Mouse (Mus musculus) spleen, adult 2 months (tissue): Measurements from ENCODE around the gene Tnrc18. TPM values are rescaled to one million over a fixed set of nuclear protein-coding genes. Genes with fewer than 3 reads are reported as not detected.
A peak's percentile ranks its signal among the peaks of the same experiment; 100 is the strongest.

Experiments
- DNase-seq, 2 experiments: peaks; one replicate each; pipeline versions ENCODE4 v3.0.0 to v3.0.0-alpha.2; 2012 to 2021; ENCODE audit warnings: low spot score in 2 of 2, low read depth in 1 of 2
- H3K27ac ChIP-seq: fragments of 200-500 bp; 2 replicates; pipeline ENCODE4 v1.5.1; 2012; ENCODE audit warnings: low read length, inconsistent platforms; ENCODE audit not compliant: insufficient read depth
- H3K27me3 ChIP-seq: fragments of 200-500 bp; 2 replicates; pipeline ENCODE4 v1.6.1; 2012; ENCODE audit warnings: mild to moderate bottlenecking, moderate library complexity, low read length, inconsistent platforms; ENCODE audit not compliant: control insufficient read depth, insufficient read depth
- H3K36me3 ChIP-seq: fragments of 200-500 bp; 2 replicates; pipeline ENCODE4 v1.6.1; 2012; ENCODE audit warnings: mild to moderate bottlenecking, low read length, inconsistent platforms; ENCODE audit not compliant: control insufficient read depth, insufficient read depth
- H3K4me1 ChIP-seq: fragments of 200-500 bp; 2 replicates; pipeline ENCODE4 v1.6.1; 2011; ENCODE audit warnings: inconsistent platforms; ENCODE audit not compliant: control insufficient read depth, insufficient read depth, insufficient read length
- H3K4me3 ChIP-seq: fragments of 200-500 bp; 2 replicates; pipeline ENCODE4 v1.5.1; 2011; ENCODE audit warnings: mild to moderate bottlenecking, inconsistent platforms; ENCODE audit not compliant: insufficient read depth, insufficient read length; ENCODE audit errors: extremely low read depth
- CTCF ChIP-seq: fragments of 200-500 bp; IDR thresholded peaks from 2 replicates; pipeline ENCODE4 v1.5.1; 2011; ENCODE audit warnings: mild to moderate bottlenecking, inconsistent platforms; ENCODE audit not compliant: insufficient read depth, insufficient read length, insufficient replicate concordance; ENCODE audit errors: extremely low read depth
- POLR2A ChIP-seq: fragments of 200-500 bp; IDR thresholded peaks from 2 replicates; pipeline ENCODE4 v1.6.1; 2011; ENCODE audit warnings: low read depth, low read length, inconsistent platforms
- WGBS: fragments of 180-500 bp; shearing (Covaris S2); methylation state at CpG from one replicate; pipeline ENCODE4 v1.1.7; 2018; 5-methylcytosine and 5-hydroxymethylcytosine counted together
- polyA plus RNA-seq: library from polyadenylated mRNA; depleted of rRNA; stranded (reverse); fragments of >200 nt; gene quantifications from 2 replicates; pipeline ENCODE4 v1.2.3, GENCODE M21; 2012

The Tnrc18 gene
- polyA plus RNA-seq, 1 experiment, result 37.3 TPM

DNA sequence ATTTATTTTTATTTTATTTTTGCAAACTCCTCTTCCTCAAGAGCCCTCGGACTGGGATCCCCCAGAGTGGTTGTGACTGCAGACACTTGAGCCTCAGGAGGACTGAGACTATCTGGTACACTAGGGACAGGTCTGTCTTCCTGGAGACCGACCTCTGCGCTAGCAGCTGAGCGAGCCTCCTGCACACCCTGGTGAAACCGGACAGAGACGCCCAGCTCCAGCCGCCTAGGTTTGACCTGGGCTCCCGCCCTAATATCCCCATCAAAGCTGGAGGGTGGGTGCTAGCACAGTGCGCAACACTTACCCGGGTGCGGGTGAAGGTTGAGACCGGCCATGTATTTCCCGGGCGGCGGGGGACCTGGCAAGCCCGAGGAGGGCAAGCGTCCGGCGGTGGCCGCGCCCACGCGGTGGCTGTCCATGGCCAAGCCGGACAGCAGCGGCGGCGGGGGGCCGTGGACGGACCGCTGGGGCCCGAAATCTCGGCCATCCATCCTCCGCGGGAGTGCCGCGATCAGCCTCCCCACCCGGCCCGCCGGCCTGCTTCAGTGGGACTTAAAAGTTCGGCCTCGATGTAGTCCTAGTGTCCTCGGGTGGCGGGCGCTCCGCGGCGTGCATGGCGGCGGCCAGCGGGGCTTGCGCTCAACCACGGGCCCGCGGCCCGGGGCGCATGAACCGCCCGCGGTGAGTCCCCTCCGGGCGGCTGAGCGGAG, 2.6 kb downstream of the Tnrc18 start:
- H3K27ac ChIP-seq, result peak overlapping the region; percentile 74
- peaks cover 7% of the 10 kb centered on the region for H3K4me1 ChIP-seq
- WGBS, result 1% methylated on average over 62 of the region's 62 CpGs
- no peaks in the 10 kb centered on the region for H3K36me3 ChIP-seq
- DNase-seq, result peak in 1 of 2 experiments; percentile 29
- peaks cover 19% of the 10 kb centered on the region for H3K27me3 ChIP-seq
- TF ChIP-seq CTCF, result no peak
- TF ChIP-seq POLR2A, result no peak
- H3K4me3 ChIP-seq, result peak overlapping the region; percentile 60

DNA sequence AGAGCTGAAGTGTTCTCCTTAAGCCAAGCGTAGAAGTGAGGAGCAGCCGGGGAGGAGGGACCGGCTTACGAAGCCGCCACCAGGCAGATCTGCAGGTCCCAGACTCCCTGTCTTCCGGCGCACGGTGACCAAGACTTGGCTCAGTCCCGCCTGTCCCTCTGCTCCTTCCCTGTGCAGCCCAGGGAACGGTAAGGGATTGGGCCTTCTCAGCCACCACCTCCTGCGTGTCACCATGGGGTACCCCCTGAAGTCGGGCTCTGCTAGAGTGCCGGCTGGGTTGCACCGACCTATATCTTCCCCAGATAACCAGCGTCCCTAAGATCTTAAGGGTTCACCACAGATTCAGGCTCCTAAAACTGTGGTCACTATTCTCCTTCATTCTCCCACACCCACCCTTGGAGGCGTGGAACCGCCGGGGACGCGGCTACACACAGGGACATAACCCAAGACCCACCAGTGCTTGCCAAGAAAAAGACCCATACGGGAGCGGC, 3.3 kb downstream of the Tnrc18 start:
- 19% methylated on average over 22 of the region's 22 CpGs for WGBS
- TF ChIP-seq POLR2A (no peak), CTCF (no peak)
- Histone ChIP-seq H3K4me1 (peaks cover 7% of the 10 kb centered on the region), H3K4me3 (peak overlapping the region; percentile 60), H3K36me3 (no peaks in the 10 kb centered on the region), H3K27ac (peak overlapping the region; percentile 32; the same call in 1 of the 2 replicates), H3K27me3 (peaks cover 18% of the 10 kb centered on the region)
- peak in 1 of 2 experiments; percentile 11 for DNase-seq

DNA sequence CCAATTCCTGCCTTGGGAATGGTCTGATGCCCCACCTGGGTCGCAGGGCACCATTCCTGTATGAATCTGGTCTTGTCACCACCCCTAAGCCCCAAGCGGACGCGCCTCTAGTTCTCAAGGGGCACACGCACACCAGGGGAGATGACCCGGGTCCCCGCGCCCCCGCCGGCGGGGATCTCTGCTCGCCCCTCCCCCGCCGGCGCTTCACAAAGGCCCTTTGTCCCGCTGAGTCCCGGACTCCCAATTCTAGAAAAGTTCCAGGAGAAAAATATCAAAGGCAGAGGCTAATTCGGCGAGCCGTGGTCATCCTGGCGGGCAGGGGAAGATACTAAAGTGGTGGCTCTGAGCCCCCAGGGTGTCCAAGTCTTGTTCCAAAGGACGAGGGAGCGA, 3.7 kb downstream of the Tnrc18 start:
- Histone ChIP-seq H3K36me3 (no peaks in the 10 kb centered on the region), H3K4me3 (no peak overlapping the region), H3K27me3 (peaks cover 18% of the 10 kb centered on the region), H3K27ac (peak overlapping the region; percentile 12; the same call in 1 of the 2 replicates), H3K4me1 (peaks cover 5% of the 10 kb centered on the region)
- TF ChIP-seq CTCF, result no peak
- TF ChIP-seq POLR2A, result no peak
- WGBS, result 52% methylated on average over 23 of the region's 23 CpGs
- no peak for DNase-seq

DNA sequence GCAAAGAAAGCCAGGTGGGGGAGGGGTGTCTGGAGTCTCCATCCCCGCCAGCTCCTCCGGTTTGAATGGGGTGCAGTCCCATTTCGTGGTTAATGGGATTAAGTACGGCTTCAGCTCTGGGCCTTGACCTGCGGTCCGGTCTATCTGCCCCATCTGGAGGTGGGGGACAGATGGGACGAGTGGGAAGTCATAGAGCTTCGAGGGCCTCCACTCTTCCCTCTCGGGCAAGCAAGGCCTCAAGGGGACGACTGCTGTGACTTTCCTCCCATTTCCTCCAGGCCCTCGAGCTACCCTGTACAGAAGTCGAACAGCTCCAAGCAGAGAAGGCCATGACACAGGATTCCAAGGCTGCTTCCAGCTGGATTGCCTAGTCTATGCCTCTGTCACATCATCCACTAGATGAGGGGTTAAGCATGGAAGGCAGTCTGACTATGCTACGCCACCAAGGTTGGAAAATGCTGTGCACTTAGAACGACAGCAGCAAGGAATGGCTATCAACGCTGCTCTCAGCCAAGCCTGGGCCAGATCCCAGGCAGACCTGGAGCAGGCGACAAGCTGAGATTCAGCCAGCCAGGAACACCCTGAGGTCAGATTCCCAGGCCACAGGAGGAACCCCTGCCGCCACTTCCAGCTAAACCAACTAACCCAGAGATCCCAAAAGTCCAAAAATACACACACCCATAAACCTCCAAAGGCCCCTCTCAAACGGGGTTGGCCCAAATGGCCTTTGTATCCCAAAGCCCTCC, 4.3 kb downstream of the Tnrc18 start:
- Histone ChIP-seq H3K36me3 (no peaks in the 10 kb centered on the region), H3K4me3 (no peak overlapping the region), H3K27ac (peak overlapping the region; percentile 12; the same call in 1 of the 2 replicates), H3K4me1 (peaks cover 5% of the 10 kb centered on the region), H3K27me3 (peaks cover 15% of the 10 kb centered on the region)
- WGBS, result 68% methylated on average over 18 of the region's 18 CpGs
- no peak for DNase-seq
- TF ChIP-seq CTCF (no peak), POLR2A (no peak)

- TF ChIP-seq CTCF (no peak), POLR2A (no peak)
- Histone ChIP-seq H3K4me3 (no peak overlapping the region), H3K4me1 (peaks cover 5% of the 10 kb centered on the region), H3K36me3 (no peaks in the 10 kb centered on the region), H3K27ac (no peak overlapping the region), H3K27me3 (peaks cover 11% of the 10 kb centered on the region)
- no peak for DNase-seq
- WGBS, result 77% methylated on average over 8 of the region's 8 CpGs
These were observed 4.9 kb downstream of the Tnrc18 start for GRCm38 (mm10) chr5:142812621-142812975.

DNA sequence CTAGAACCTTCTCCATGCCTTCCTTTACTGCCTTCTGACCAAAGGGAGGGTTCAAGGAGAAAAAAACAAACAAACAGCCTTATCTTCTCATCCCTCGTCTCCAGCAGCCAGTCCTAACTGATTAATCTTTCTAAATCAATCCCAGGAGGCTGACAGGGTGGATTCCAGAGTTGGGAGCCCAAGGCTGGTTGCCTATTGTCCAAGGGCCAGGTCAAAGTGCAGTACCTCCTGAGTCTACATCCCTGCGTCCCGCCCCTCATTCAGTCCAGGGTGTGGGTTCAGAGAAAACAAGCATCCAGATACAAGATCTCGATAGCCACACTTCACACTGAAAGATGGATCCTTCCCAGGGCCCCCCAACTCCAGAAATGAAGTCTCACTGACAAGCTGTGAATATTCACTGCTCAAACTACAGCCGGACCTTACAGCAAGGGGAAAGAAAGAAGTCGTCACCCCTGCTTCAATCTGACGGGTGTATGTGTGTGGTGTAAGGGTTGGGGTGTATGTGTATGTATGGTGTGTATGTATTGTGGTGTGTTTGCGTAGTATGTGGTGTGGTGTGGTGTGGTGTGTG, 5.5 kb downstream of the Tnrc18 start:
- no peak overlapping the region for H3K27ac ChIP-seq
- WGBS, result 89% methylated on average over 8 of the region's 8 CpGs
- DNase-seq, result no peak
- TF ChIP-seq POLR2A (no peak), CTCF (no peak)
- peaks cover 5% of the 10 kb centered on the region for H3K4me1 ChIP-seq
- no peak overlapping the region for H3K4me3 ChIP-seq
- H3K36me3 ChIP-seq, result no peaks in the 10 kb centered on the region
- H3K27me3 ChIP-seq, result peaks cover 6% of the 10 kb centered on the region; the same call in 1 of the 2 replicates
